Mouse (Mus musculus): ENCODE results near the gene Cast.

Cast gene

DNA sequence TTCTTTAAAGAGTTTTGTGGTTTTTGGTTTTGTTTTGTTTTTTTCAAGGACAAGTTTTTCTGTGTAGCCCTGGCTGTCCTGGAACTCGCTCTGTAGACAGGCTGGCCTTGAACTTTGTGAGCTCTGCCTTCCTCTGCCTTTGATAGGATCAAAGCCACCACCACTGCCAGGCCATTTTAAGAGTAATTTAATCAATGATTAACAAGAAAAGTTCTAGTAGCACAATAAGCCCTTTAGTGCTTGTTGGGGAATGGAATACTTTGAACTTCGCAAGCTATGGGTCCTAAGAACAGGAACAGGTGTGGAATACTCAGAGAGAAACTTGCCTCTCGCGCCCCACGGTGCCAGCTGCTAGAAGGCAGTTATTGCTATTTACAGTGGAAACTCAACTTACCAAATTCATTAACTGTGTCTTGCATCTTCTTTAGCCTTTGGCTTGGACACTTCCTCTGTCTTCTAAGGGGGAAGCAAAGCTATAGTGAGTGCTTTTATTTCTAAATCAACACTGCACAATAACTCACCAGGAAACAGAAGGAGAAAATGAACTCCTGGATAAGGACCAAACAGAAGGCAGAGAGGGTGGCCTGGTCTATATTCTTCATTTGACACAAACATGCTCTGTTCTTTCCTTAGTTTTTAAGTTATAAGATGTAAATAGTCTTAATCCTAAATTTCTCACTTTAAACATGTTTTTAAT, 113.0 kb downstream of the Cast start:
- no peak for DNase-seq (ENCODE audit: low spot score)
